Mouse (Mus musculus) embryonic stem cell, embryonic (primary cell): ENCODE results near the gene Glb1l.

Experiments
- CTCF ChIA-PET, 4 experiments: fragments of 300-600 bp in 2 of 4; fragments of 350-600 bp in 2 of 4; sonication (Branson Sonifier 250); formaldehyde crosslinking; loops; one replicate each; lab custom pipeline; 2022; ENCODE audit warnings: inconsistent platforms in 2 of 4; lab: Charles Lee
- POLR2A ChIA-PET, 4 experiments: fragments of 300-600 bp in 2 of 4; fragments of 350-600 bp in 2 of 4; sonication (Branson Sonifier 250); formaldehyde crosslinking; loops; one replicate each; lab custom pipeline; 2022; ENCODE audit warnings: antibody characterized with exemption in 4 of 4, inconsistent platforms in 1 of 4; lab: Charles Lee

Gene Glb1l

GRCm38 (mm10) chr1:75168093-75168471, 42.5 kb downstream of the Glb1l start:
- CTCF ChIA-PET, result interaction anchor here (0.5 to 1.8 kb wide), 11 partner anchors 12 to 301 kb away, joined by 3 to 12 read pairs (median 5); partner anchors contain the start of gene Abcb6 (in 1 of the 4)
- POLR2A ChIA-PET, result interaction anchor here in 3 of 4 experiments (0.7 to 5.5 kb wide), 49 partner anchors 9 to 421 kb away, joined by 3 to 72 read pairs (median 5); partner anchors contain the start of genes Abcb6 (in 3 of the 3), Ankzf1 (in 3 of the 3), Atg9a (in 3 of the 3) and Dnpep (in 2 of the 3)

GRCm38 (mm10) chr1:75160256-75160617, 50.4 kb downstream of the Glb1l start:
- CTCF ChIA-PET, result interaction anchor here in 1 of 4 experiments (0.7 kb wide), 1 partner anchor 144 kb away, joined by 3 read pairs; no protein-coding TSS in a partner anchor
- POLR2A ChIA-PET, result interaction anchor here in 2 of 4 experiments (0.6 to 1.8 kb wide), 2 partner anchors 8 to 22 kb away, joined by 4 to 6 read pairs; partner anchors contain the start of gene Zfand2b (in 1 of the 2)

- POLR2A ChIA-PET, result interaction anchor here in 2 of 4 experiments (0.9 to 1.8 kb wide), 4 partner anchors 9 to 103 kb away, joined by 3 to 6 read pairs (median 4); partner anchors contain the start of genes Ankzf1 (in 1 of the 2), Atg9a (in 1 of the 2) and Zfand2b (in 1 of the 2)
- CTCF ChIA-PET, result interaction anchor here in 1 of 4 experiments (1.0 kb wide), 1 partner anchor 92 kb away, joined by 3 read pairs; no protein-coding TSS in a partner anchor
Observed at GRCm38 (mm10) chr1:75159540-75160255, 50.9 kb downstream of the Glb1l start.

- POLR2A ChIA-PET, result interaction anchor here in 2 of 4 experiments (0.9 to 1.8 kb wide), 4 partner anchors 10 to 104 kb away, joined by 3 to 6 read pairs (median 4); partner anchors contain the start of genes Ankzf1 (in 1 of the 2), Atg9a (in 1 of the 2) and Zfand2b (in 1 of the 2)
- CTCF ChIA-PET, result interaction anchor here in 1 of 4 experiments (1.0 kb wide), 1 partner anchor 93 kb away, joined by 3 read pairs; no protein-coding TSS in a partner anchor
Observed at GRCm38 (mm10) chr1:75158990-75159389, 51.6 kb downstream of the Glb1l start.

- CTCF ChIA-PET, result interaction anchor here in 1 of 4 experiments (1.0 kb wide), 1 partner anchor 332 kb away, joined by 4 read pairs; no protein-coding TSS in a partner anchor
- POLR2A ChIA-PET, result interaction anchor here in 1 of 4 experiments (0.5 to 1.6 kb wide), 2 partner anchors 13 to 709 kb away, joined by 4 to 6 read pairs; partner anchors contain the start of gene Zfand2b
Observed at GRCm38 (mm10) chr1:75155837-75156236, 54.8 kb downstream of the Glb1l start.

- CTCF ChIA-PET, result interaction anchor here in 3 of 4 experiments (0.6 to 1.5 kb wide), 4 partner anchors 106 to 366 kb away, joined by 3 to 4 read pairs (median 4); no protein-coding TSS in a partner anchor
Observed at GRCm38 (mm10) chr1:75148727-75149126, 61.9 kb downstream of the Glb1l start.

More at GRCm38 (mm10) chr1:75148727-75149126, 61.9 kb downstream of the Glb1l start:
- POLR2A ChIA-PET, result interaction anchor here in 2 of 4 experiments (0.9 to 1.4 kb wide), 3 partner anchors 20 to 54 kb away, joined by 3 read pairs; partner anchors contain the start of genes Ankzf1 (in 1 of the 2), Atg9a (in 1 of the 2) and Zfand2b (in 1 of the 2)
